Mouse (Mus musculus): ENCODE data around the gene Fabp3.

DNA sequence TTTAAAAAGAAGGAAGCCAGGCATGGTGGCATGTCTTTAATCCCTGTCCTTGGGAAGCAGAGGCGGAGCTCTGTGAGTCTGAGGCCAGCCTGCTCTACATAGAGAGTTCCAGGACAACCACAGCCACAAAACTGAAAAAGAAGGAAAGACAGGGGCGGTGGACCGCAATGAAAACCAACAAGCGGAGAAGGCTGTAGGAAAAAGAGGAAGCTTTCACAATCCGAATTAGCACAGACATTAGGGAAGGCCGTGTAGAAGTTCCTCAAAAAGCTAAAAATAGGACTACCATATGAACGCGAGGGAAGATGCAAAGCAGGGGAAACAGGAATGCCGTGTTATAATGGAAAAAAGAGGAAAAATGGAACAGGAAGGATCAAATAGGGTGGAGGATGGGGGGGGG, 24.6 kb upstream of the Fabp3 start:
- TF ChIP-seq CTCF (IDR thresholded peaks at IDR 0.05; ENCODE audit: low read depth), result no peak
- TF ChIP-seq EP300 (optimal IDR thresholded peaks at IDR 0.05), result no peak

Data from stomach, postnatal 0 days (tissue).